Mouse (Mus musculus) cerebellum, adult 2 months (tissue): ENCODE results near the gene Selenok. TPM values are rescaled to one million over a fixed set of nuclear protein-coding genes. Genes with fewer than 3 reads are reported as not detected.

ENCODE experiments used
- DNase-seq, 2 experiments: peaks; one replicate each; pipeline ENCODE4 v3.0.0; 2021
- H3K27ac ChIP-seq: fragments of 200-500 bp; 2 replicates; pipeline ENCODE4 v1.5.1; 2012; ENCODE audit warnings: low read length, control low read depth, inconsistent platforms; ENCODE audit not compliant: insufficient read depth
- H3K27me3 ChIP-seq: fragments of 200-500 bp; 2 replicates; pipeline ENCODE4 v1.6.1; 2012; ENCODE audit warnings: inconsistent platforms, mild to moderate bottlenecking, low read length, moderate library complexity; ENCODE audit not compliant: control insufficient read depth, insufficient read depth
- H3K4me1 ChIP-seq: fragments of 200-500 bp; 2 replicates; pipeline ENCODE4 v1.6.1; 2011; ENCODE audit warnings: low read length; ENCODE audit not compliant: control insufficient read depth, insufficient read depth
- H3K4me3 ChIP-seq: fragments of 200-500 bp; replicated peaks from 2 replicates; pipeline ENCODE3; 2011; ENCODE audit warnings: mild to moderate bottlenecking, low read depth, low read length, control low read depth; ENCODE audit not compliant: insufficient read depth
- CTCF ChIP-seq: fragments of 200-500 bp; IDR thresholded peaks from 2 replicates; pipeline ENCODE4 v1.5.1; 2011; ENCODE audit warnings: low read depth, mild to moderate bottlenecking, control low read depth, low read length, moderate library complexity, borderline replicate concordance; ENCODE audit not compliant: insufficient read depth
- POLR2A ChIP-seq: fragments of 200-500 bp; IDR thresholded peaks from 2 replicates; pipeline ENCODE4 v1.6.1; 2011; ENCODE audit warnings: low read length, control low read depth, borderline replicate concordance; ENCODE audit not compliant: insufficient read depth
- WGBS: fragments of 180-500 bp; shearing (Covaris S2); methylation state at CpG from one replicate; pipeline ENCODE4 v1.1.7; 2018; 5-methylcytosine and 5-hydroxymethylcytosine counted together
- polyA plus RNA-seq: library from polyadenylated mRNA; depleted of rRNA; stranded (reverse); fragments of >200 nt; gene quantifications from 2 replicates; pipeline ENCODE4 v1.2.3, GENCODE M21; 2012

The Selenok gene
- polyA plus RNA-seq, 1 experiment: 183 TPM

DNA sequence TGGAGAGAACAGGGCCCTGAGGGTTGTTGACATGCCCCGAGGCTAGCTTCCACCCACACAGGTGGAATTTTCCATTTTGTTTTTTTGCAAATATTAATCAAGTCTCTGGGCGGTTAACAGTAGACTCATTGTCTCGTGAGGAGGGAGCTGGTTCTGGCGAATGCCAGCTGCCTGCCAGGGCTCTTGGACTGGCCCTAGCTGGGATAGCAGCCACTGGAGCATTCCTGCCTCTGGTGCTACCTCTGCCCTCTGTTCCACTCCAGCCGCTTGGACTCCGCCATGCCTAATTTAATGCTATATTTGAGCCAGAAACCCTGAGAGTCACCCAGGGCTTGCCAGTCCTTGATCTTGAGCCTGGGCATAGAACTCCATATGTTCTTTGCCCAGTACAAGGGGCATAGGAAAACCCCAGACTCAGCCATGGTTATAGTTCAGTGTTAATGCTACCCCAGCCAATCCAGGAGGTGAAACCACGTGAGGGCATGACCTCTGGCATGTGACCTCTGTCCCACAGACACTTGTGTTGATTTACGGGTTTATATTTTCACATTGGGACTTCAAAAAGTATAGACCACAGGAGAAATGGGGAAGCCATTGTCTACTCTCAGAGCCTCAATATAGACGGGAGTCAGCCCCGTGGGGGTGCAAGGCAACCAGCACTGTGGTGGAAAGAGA is 43.9 kb downstream of the Selenok start:
- peak in 1 of 2 experiments; percentile 38 for DNase-seq
- TF ChIP-seq POLR2A (no peak), CTCF (no peak)
- Histone ChIP-seq H3K4me1 (peaks cover 3% of the 10 kb centered on the region; the same call in 1 of the 2 replicates), H3K27me3 (no peaks in the 10 kb centered on the region), H3K27ac (no peak overlapping the region), H3K4me3 (no peak overlapping the region)
- WGBS: 53% methylated on average over 10 of the region's 10 CpGs

DNA sequence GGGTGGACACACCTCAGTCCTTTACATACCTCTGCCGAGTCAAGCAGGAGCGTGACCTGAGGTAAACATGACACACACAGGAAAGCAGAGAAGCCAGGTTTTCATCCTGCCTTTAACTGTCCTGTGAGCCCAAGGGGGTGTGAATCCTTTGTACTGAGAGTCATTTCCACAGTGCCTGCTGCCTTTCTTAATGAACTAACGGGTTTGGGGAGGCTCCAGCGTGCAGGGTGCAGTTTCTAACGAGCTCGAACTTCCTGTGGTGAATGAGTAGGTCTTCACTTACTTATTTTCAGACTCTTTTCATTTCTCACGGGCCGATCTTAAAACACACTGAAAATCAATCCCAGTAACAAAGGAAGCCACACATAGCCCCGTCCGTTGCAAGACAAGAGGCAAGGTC is 46.4 kb downstream of the Selenok start:
- H3K27ac ChIP-seq: no peak overlapping the region
- H3K4me1 ChIP-seq: peaks cover 9% of the 10 kb centered on the region; the same call in 1 of the 2 replicates
- 81% methylated on average over 10 of the region's 10 CpGs for WGBS
- DNase-seq: no peak
- no peak for TF ChIP-seq POLR2A
- no peak for TF ChIP-seq CTCF
- no peaks in the 10 kb centered on the region for H3K27me3 ChIP-seq
- H3K4me3 ChIP-seq: no peak overlapping the region

GRCm38 (mm10) chr14:30015008-30015407 is 46.9 kb downstream of the Selenok start:
- H3K4me1 ChIP-seq: peaks cover 7% of the 10 kb centered on the region; the same call in 1 of the 2 replicates
- no peak for DNase-seq
- 89% methylated on average over 1 of the region's 1 CpGs for WGBS
- H3K4me3 ChIP-seq: no peak overlapping the region
- TF ChIP-seq CTCF: no peak
- TF ChIP-seq POLR2A: no peak
- no peaks in the 10 kb centered on the region for H3K27me3 ChIP-seq
- no peak overlapping the region for H3K27ac ChIP-seq

GRCm38 (mm10) chr14:30016666-30017065 is 48.6 kb downstream of the Selenok start:
- Histone ChIP-seq H3K27me3 (no peaks in the 10 kb centered on the region), H3K4me1 (0 out of 2 replicates have a peak, but pooled peaks cover 6% of the 10 kb centered on the region), H3K27ac (no peak overlapping the region), H3K4me3 (no peak overlapping the region)
- WGBS: 83% methylated on average over 5 of the region's 5 CpGs
- DNase-seq: no peak
- no peak for TF ChIP-seq POLR2A
- no peak for TF ChIP-seq CTCF

DNA sequence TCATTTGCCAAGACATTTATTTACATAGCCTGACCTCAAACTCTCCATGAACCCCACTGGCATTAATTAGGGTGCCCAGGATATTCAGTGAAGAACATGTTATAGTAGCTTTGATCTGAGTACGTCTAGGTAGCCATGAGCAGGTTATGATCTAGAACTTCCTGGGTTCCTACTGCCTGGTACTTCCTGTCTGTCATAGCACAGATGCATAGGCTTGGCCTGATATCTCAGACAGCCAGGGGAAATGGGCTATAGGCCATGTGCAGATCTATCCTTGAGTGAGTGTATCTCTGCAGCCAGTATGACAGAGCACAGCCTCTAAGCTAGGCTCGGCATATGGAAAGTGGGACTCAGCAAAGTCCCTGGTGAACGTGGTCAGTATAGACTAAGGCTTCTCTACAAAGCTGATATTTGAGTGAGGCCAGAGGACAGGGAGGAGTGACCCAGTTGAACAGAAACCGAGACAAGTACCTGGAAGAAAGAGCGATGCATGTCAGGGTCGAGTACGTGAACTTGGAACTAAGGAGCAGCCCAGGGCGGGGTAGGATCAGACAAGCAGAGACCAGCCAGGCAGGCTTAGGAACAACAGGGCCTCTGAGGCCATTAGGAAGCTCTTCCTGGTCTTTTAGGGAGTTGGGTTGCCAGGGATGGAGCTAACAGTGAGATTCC is 49.8 kb downstream of the Selenok start:
- H3K27me3 ChIP-seq: no peaks in the 10 kb centered on the region
- H3K27ac ChIP-seq: no peak overlapping the region
- TF ChIP-seq CTCF: no peak
- no peak for TF ChIP-seq POLR2A
- H3K4me3 ChIP-seq: no peak overlapping the region
- 90% methylated on average over 8 of the region's 8 CpGs for WGBS
- 0 out of 2 replicates have a peak, but pooled peaks cover 6% of the 10 kb centered on the region for H3K4me1 ChIP-seq
- no peak for DNase-seq

GRCm38 (mm10) chr14:30018463-30018801 is 50.3 kb downstream of the Selenok start:
- 30% methylated on average over 4 of the region's 4 CpGs for WGBS
- Histone ChIP-seq H3K27ac (no peak overlapping the region), H3K4me1 (0 out of 2 replicates have a peak, but pooled peaks cover 6% of the 10 kb centered on the region), H3K27me3 (no peaks in the 10 kb centered on the region), H3K4me3 (no peak overlapping the region)
- no peak for TF ChIP-seq CTCF
- TF ChIP-seq POLR2A: no peak
- peak in 1 of 2 experiments; percentile 28 for DNase-seq

DNA sequence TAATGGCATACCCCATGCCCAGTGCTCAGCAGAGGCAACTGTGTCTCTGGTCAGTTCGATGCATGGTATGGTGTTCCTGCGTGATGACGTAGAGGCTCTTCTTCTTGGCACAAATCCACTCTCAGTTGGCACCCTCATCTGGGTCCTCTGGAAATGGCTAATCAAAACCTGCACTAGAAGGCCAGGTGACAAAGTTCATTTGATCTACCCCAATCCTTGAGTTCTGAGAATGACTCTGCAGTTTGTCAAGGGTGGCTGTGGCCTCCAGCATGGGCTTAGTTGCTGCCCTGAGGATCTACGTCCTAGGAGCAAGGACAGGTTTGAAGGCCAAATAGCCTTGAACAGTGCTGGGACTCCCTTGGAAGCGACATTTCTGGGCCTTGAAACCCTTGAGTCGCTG is 50.7 kb downstream of the Selenok start:
- Histone ChIP-seq H3K4me1 (0 out of 2 replicates have a peak, but pooled peaks cover 6% of the 10 kb centered on the region), H3K4me3 (no peak overlapping the region), H3K27me3 (no peaks in the 10 kb centered on the region), H3K27ac (no peak overlapping the region)
- no peak for DNase-seq
- TF ChIP-seq CTCF (no peak), POLR2A (no peak)
- 90% methylated on average over 6 of the region's 6 CpGs for WGBS

DNA sequence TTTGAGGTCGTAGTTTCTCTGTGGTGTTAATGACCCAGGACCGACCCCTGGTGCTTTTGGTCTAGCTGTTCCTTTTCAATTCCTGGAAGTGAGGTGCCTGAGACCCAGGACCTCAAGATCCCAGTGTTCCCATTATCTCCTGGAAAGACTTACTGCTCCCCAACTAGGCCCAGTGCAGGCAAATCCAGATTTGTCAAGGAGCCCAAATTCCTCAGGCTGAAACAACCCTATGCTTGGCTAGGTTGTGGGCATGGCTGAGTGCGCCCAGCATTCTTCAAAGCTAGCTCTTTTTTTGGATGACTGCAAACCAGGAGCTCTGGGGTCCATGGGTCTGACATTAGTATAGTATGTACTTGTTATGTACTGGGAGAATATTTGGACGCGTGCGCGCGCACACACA is 51.3 kb downstream of the Selenok start:
- no peak for TF ChIP-seq POLR2A
- no peak for TF ChIP-seq CTCF
- DNase-seq: no peak
- 98% methylated on average over 8 of the region's 8 CpGs for WGBS
- no peak overlapping the region for H3K4me3 ChIP-seq
- H3K4me1 ChIP-seq: 0 out of 2 replicates have a peak, but pooled peaks cover 6% of the 10 kb centered on the region
- no peak overlapping the region for H3K27ac ChIP-seq
- H3K27me3 ChIP-seq: no peaks in the 10 kb centered on the region
